Mouse (Mus musculus): Measurements from ENCODE around the gene Ap3m1.
"Not testable (repeated sequence)": the region's sequence is repeated elsewhere in the genome, so short reads cannot be mapped to it uniquely, and the experiment has no call there.

Gene Ap3m1

DNA sequence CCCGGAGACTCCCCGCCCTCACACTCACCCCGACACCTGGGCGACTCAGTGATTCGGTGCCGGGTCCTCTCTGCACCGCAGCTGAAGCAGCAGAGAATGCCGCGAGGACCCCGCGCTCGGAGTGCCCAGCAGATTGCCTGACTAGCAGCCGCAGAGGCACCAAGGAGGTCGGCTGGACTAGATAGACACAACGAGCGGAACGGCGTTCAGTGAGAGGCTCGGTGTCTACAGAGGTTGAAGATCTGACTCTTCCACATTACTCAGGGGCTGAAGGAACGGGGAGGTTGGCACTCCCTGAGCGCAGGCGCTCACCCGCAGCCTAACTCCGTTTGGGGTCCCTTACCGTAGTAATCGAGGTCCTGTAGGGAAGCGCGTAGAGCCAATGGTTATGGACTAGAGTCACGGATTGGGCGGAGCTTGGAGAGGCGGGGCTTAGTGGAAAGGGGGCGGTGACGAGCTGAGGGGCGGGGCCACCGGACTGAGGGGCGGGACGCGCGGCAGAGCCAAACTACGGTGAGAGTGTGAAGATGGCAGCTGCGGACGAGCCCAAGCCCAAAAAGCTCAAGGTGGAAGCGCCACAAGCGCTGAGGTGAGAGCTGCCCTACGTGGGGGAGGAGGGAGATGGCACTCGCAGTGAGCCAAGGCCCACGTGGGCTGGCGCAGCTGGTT, at the start of gene Ap3m1, which contains the start of gene Adk:
Gene Ap3m1 (minus strand): TSS at position 397 of the 669 bp plus-strand sequence.
Gene Adk (plus strand): TSS at position 463 of the 669 bp plus-strand sequence.
- DNase-seq (ENCODE audit: low read depth, low spot score), result peak; percentile 86

DNA sequence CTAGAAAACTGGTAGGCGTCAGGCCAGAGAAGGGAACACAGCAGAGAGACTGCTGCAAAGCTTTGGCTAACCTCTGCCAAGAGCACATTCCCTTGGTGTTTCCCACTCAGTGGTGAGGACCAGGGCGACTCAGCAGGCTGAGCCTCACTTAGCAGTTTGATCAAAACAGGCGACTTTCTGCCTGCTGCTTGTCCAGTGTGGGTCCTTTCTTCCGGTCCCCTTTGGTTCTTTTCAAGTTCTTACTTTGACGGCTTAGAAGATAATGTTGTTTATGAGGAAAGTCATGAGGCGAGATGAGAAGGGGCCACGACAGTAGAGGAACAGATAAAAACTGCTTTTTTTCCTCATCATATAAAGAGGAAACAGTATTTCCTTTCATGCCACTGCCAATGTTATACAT, 49.3 kb upstream of the Ap3m1 start:
- DNase-seq (ENCODE audit: low read depth, low spot score), result no peak

- no peak for DNase-seq (ENCODE audit: low read depth, low spot score)
These were observed 48.6 kb upstream of the Ap3m1 start for GRCm38 (mm10) chr14:21100876-21101275.

- no peak for DNase-seq (ENCODE audit: low read depth, low spot score)
These were observed 47.1 kb upstream of the Ap3m1 start for GRCm38 (mm10) chr14:21099371-21099770.

DNA sequence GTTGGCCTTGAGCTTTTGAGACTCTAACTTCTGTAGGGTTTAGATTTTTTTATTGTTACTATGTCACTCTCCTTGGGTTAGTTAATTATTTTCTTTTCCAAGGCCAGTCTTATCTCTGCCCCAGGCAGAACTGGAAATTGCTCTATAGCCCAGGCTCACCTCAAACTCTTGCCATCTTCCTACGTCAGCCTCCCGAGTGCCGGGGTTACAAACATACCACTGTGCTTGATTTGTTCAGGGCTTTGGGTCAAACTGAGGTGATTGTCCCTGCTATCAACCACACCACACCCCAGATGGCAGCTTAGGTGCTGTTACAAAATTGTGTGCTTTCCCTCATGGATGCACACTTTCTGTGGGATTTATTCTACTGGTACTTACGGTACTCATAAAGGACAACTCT, 44.4 kb upstream of the Ap3m1 start:
- DNase-seq (ENCODE audit: low read depth, low spot score), result no peak

DNA sequence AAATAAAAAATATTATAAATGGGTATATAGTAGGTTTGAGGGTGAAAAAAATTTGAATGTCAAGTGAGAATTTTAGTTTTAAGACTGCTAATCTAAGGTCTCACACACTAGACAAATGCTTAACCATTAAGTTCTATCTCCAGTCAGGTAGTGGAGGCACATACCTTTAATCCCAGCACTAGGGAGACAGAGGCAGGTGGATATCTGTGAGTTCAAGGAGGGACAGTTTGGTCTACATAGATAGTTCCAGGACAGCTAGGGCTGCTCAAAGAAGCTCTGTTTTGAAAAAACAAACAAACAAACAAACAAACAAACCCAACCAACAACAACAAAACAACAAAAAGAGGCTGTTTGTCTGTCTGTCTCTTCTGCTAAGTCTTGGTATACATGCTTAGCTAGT, 44.0 kb upstream of the Ap3m1 start:
- DNase-seq (ENCODE audit: low read depth, low spot score), result no peak

DNA sequence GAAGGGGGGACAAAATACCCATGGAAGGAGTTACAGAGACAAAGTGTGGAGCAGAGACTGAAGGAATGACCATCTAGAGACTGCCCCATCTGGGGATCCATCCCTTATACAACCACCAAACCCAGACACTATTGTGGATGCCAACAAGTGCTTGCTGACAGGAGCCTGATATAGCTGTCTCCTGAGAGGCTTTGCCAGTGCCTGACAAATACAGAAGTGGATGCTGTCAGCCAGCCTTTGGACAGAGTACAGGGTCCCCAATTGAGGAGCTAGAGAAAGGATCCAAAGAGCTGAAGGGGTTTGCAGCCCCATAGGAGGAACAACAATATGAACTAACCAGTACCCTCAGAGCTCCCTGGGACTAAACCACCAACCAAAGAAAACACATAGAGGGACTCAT, 41.9 kb upstream of the Ap3m1 start:
- not testable (repeated sequence) for DNase-seq (ENCODE audit: low read depth, low spot score)

DNA sequence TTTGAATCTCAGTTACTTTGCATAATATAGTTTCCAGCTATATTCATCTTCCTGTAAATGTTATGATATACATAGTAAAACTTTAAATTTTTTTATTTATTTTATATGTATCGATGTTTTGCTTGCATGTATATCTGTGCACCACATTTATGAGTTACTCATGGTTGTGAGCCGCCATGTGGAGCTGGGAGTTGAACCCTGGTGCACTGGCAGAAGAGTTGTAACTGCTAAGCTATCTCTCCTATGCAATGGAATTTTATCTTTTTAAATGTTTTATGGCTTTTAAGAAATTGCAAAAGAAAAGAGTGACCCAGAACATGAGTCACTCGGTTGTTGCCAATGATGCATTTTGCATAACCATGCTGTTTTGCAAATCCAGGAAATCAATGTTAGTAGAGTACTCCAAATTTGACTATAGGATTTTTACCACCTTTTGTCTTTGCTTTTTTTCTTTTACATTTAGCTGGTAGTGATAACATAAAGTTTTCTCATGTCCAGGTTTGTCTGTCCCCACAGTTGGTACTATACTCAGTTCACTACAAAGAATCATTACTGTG, 38.7 kb upstream of the Ap3m1 start:
- no peak for DNase-seq (ENCODE audit: low read depth, low spot score)

DNA sequence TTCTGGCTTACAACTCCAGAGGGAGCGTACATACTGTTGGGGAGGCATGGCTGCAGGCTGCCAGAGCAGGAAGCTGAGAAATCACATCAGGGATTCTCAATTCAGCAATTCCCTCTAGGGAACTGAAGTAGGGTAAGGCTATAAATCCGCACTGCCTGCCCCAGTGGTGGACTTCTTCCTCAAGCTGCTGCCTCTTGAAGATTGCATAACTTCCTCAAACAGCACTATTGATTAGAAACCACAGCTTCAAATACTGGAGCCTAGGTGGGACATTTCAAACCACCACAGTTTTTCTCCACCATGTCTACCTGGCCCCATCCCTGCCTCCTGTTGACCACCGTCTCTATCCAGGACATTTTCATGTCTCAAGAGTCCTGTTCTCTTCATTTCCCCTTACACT, 38.1 kb upstream of the Ap3m1 start:
- no peak for DNase-seq (ENCODE audit: low read depth, low spot score)

DNA sequence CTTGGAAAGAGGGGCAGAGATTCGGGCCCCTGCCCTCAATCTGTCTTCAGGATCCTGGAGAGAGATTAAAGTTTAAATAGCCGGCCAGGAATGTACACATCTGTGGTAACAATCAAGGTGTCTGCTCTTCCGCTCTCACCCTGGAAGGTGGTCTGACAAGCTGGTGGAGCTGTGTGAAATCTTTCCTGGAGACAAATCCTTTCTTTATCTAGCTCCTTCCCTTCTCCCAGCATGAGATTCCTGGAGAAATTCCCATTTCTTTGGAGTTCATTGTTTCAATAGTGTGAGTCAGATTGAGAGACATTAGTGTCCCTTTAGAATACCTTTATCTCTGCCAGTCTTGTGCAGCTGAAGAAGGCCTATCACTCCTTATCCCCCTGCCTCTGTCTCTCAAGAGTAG, 36.4 kb upstream of the Ap3m1 start:
- DNase-seq (ENCODE audit: low read depth, low spot score), result peak; percentile 20

DNA sequence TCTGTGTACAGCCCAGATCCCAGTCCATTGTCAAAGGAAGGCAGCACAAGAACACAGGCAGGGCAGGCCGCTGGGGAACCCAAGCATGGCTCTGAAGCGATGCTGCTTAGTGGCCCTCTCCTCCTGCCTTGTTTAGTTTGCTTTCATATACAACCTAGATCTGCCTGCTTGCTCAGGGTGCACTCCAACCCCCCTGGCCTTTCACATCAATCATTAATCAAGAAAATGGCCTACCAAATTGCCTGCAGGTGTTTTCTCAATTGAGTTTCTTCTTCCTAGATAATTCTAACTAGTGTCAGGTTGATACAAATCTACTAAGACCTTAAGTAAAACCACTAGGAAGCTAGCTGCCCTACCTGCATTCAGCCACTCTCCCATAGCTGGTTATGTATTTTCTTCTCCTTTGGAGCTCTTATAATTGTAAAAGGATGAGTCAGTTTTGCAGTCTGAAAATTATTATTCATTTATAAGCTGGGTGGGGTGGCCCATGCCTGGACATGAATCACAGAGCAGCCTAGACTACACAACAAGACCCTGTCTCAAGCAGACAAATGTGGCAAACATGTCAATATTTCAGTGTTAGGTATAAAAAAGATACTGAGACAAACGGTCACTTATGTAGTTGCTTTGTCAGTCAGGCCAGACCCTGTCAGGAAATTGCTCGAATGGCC, 35.2 kb upstream of the Ap3m1 start:
- DNase-seq (ENCODE audit: low read depth, low spot score), result no peak

DNA sequence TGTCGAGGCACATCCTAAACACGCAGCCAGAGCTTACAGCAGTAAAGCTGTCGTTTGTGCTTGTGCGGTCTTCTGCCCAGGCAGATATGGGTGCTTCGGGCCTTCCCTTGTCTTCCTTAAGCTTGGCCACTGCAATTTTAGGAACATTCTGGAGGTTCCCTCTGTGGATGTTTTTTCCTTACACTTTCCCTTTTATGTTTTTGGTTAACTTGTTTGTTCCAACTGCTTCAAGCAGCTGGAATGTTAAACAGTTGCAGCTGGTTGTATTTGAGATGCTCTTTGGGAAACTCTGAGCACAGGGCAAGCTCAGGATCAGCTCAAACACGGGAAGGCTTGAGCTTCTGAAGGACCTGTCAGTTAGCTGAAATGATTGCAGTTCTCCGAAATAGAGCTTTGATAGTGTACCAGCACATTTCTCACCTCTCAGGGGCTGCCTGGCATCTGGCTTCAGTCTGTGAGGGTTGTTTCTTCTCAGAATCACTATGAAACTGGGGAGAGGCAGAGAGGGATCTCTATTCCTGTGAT, 34.6 kb upstream of the Ap3m1 start:
- DNase-seq (ENCODE audit: low read depth, low spot score), result no peak

DNA sequence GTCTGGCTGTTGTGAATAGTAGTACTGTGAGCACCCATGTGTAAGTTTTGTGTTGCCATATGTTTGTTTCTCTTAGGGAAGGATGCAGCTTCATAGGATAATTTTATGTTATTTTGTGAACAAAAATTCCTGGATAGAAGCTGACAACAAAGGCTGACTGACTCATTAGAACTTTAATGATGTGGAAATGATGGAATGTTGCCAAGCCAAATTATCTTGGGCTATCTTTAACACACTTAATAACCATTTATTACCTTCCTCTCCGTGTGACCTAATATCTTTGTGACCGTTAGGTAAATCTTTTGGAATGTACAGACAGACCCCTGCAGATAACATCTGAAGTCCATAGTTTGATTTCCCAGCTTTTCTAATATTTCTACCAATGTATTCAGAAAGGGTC, 33.8 kb upstream of the Ap3m1 start:
- no peak for DNase-seq (ENCODE audit: low read depth, low spot score)

DNA sequence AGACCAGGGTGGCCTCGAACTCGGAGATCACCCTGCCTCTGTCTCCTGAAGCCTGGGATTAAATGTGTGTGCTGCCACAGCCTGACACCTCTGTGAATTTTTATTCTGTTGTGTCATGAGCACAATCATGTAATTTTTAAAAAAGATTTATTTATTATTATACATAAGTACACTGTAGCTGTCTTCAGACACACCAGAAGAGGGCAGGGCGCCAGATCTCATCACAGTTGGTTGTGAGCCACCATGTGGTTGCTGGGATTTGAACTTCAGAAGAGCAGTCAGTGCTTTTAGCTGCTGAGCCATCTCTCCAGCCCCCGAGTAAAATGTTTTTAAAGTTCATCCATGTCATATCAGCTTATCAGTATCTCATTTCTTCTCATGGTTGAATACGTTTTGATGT, 33.4 kb upstream of the Ap3m1 start:
- DNase-seq (ENCODE audit: low read depth, low spot score), result no peak

- no peak for DNase-seq (ENCODE audit: low read depth, low spot score)
These were observed 30.5 kb upstream of the Ap3m1 start for GRCm38 (mm10) chr14:21082823-21083222.

GRCm38 (mm10) chr14:21078511-21078910, 26.2 kb upstream of the Ap3m1 start:
- DNase-seq (ENCODE audit: low read depth, low spot score), result no peak

GRCm38 (mm10) chr14:21077939-21078338, 25.6 kb upstream of the Ap3m1 start:
- no peak for DNase-seq (ENCODE audit: low read depth, low spot score)

DNA sequence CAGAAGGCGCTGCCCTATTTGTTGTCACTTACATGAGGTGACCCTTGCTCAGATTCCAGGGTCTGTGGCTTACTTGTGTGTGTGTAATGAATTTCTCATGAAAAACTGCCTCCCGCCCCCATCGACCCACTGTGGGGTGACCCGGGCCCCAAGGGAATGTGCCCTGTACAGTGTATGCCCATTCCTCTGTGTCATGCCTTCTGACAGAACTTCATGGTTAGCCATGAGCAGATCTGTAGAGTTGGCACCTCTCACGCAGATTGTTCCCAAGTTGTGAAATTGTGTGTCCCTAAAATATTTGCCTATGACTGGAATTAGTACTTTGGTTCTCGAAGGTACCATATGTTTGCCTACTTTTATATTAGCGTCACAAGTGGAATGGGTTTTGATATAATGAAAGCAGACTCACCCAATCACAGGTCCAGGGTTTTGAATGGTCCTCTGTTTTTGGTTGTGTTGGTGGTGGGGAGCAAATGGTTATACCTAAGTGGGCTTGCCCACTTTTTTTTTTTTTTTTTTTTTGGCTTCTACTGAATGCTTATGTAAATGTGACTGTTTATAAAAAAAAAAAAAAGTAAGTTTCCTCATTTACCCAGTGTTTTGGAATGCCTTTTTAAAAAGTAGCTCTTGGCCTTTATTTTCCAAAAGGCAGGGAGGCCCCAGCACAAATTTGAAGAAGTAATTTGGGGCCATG, 24.3 kb upstream of the Ap3m1 start:
- DNase-seq (ENCODE audit: low read depth, low spot score), result no peak

DNA sequence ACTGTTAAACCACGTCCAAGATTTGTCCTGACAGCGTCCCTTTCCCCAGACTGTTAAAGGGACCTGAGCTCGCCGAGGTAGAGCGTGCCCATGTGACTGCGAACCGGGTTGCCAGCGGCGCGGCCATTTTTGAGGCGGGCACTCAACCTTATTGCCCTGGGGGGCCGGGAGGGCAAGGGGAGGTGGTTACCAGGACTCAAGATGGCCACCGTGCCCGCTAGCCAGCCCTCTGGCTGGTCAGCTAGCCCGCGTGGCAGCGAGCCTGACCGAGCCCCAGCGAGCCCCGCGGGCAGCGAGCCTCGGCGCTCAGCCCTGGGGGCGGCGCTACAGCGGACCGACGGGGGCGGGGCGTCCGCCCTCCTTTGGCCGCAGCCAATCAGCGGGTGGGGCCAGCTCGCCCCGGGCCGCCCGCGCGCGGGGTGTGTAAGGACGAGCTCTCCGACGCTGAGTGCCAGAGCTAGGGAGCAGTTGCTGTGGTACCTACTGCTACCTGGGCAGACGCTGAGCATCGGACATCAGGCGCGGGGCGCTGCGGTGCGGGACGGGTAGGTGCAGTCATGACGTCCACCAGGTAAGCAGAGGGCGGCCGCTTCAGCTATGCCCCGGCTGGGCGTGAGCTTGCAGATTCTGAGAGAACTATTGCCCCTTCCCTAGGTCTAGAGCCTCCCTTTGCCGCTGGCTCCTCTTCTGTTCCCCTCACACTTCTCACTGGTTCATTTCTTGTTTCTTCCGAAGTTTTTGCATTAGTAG, 23.6 kb upstream of the Ap3m1 start:
- peak; percentile 67 for DNase-seq (ENCODE audit: low read depth, low spot score)

DNA sequence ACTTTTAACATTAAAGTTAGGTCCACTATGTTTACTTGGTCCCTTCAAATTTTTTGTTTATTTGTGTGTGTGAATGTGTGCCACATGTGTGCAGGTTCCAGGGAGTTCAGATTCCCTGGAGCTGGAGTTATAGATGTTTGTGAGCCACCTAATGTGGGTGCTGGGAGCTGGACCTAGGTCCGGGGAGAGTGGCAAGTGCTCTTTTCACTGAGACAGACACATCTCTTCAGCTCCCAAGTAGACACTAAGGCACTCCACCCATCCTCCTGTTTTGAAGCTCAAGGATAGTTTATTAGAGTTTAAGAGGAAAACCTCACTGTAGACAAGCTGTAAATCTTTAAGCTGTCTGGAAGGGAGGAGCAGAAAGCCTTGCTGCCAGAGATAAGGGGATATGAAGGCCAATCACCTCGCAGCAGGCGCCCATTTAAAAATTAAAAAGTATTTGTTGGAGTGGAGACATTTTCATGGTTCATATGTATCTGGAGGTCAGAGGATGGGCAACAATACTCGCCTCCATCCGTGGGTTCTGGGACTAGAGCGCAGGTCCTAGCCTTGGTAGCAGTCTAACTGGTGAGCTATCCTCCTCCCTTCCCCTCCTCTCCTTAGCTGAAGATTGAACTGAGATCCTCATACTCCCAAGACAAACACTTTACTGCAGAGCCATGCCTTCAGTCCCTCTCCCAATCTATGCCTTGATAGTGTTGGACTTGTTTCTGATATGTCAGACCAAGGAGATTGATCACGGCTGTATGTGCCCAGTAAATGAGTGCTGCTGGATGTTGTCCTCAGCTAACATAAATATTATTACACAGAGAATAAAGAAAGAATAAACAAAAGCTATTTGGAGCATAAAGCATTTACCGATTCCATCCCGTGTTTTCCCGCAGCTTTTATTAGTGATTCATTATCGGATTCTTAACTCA, 22.4 kb upstream of the Ap3m1 start:
- DNase-seq (ENCODE audit: low read depth, low spot score), result no peak

Measured in WW6 (cell line).